Mouse (Mus musculus) cerebellum, postnatal 14 days (tissue): ENCODE results near the gene Rps17.

Experiments used
- DNase-seq, 2 experiments: peaks; one replicate each; pipeline ENCODE4 v3.0.0; 2021; ENCODE audit warnings: mixed read lengths in 2 of 2

Gene Rps17

DNA sequence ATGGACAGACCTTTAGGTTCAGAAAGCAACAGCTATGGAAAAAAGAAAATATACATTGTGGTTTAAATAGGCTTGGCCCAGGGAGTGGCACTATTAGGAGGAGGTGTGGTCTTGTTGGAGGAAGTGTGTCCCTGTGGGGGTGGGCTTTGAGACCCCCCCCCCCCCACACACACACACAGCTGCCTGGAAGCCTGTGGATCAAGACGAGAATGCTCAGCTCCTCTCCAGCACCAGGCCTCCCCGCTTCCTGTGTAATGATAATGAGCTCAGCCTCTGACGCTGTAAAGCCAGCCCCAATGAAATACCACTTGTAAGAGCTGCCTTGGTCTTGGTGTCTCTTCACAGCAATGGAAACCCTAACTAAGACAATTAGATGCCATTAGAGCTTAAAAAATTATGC, 14.3 kb downstream of the Rps17 start:
- no peak for DNase-seq

DNA sequence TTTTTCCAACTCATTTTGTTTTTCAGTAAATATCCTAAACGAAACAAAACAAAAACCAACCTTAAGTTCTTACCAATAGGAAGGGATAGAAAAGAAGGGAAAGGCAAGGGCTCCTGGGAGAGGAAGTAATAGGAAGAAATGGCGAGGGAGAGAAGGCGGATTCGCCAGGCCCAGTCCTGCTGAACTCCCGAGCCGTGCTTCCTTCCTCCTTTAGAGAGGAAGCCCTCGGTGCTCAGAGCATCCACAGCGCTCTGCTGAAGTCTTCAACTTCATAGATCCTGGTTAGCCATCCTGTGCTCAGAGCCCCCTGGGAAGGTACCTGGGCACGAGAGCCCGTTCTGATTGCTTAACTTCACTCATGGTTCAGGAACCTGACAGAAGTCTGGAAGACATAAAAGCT, 17.4 kb downstream of the Rps17 start:
- no peak for DNase-seq

DNA sequence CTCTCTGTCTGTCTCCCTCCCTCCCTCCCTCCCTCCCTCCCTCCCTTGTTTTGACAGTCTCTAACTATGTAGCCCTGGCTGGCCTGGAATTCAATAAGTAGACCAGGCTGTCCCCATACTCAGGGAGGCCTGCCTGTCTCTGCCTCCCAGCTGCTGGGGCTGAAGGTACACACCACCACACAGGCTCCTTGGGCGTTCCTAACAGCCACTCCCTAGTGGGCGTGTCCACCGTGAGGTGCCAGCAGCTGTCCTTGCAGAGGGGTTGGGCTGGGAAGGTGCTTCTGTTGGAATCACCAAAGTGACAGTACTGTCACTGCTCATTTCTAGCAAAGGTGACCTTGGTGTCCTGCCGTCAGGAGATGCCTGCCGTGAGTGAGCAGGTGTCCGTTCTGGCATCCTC, 18.2 kb downstream of the Rps17 start:
- DNase-seq, result no peak

DNA sequence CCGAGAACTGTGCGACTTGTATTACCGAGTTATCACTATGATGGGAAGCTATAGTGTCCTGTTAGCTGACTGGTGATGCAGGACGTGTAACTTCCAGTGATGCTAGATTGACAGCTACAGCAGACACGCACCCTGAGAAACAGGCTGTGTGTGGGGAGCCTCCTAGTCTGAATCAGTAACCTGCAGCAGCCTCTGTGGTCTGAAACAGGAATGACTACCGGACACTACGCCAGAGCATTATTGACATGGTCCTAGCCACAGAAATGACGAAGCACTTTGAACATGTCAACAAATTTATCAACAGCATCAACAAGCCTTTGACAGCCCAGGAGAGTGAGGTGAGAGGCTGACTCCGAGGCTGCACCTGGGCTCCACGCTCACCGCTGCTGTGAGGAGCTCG, 19.0 kb downstream of the Rps17 start:
- DNase-seq, result no peak

DNA sequence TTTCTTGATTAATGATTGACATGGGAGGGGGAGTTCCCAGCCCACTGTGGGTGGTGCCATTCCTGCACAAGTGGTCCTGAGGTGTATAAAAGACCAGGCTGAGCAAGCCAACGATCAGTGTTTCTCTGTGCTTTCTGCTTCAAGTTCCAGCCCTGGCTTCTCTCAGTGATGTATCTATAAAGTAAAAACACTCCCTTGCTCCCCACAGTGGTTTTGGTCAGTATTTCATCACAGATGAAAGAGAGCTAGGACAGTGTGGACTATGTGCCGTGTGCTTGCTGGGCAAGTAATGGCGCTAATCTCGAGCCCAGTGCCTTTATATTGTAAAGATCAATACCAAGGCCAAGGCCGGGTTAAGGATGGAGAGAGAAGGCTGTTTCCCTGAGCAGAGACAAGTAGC, 23.3 kb downstream of the Rps17 start:
- no peak for DNase-seq

DNA sequence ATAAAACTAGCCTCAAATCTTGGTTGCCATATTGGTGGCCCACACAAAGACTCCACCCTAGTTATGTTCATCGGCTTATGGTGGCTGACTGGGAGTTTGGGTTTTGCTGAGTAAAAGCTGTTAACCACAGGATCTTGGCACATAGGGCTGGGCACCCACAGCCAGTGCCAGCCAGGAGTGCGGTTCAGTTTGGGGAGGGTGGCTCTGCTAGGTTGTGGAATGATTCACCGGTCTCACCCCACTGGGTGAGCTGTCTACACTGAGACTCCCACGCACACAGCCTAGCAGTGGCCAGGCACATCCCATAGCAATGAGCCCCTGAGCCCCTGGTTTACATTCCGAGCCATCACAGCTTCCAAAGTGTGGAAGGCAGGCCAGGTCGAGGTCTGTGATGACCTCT, 25.3 kb downstream of the Rps17 start:
- DNase-seq, result no peak

DNA sequence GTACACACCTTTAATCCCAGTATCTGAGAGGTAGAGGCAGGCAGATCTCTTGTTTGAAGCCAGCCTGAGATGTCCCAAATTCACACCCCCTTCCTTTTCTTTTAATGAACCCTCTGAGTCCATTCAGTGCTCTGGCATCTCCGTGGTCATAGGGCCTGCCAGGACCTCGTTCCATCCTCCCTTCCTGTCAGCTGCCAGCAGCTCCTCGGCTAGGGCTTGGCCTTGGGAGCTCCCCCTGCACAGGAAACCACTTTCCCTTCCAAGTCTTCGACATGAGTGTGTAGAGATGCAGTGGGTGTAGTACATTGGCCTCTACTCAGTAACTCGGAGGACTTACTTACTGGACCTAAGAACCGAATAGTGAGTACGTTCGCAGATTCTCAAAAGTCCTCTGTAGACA, 29.5 kb downstream of the Rps17 start:
- no peak for DNase-seq

DNA sequence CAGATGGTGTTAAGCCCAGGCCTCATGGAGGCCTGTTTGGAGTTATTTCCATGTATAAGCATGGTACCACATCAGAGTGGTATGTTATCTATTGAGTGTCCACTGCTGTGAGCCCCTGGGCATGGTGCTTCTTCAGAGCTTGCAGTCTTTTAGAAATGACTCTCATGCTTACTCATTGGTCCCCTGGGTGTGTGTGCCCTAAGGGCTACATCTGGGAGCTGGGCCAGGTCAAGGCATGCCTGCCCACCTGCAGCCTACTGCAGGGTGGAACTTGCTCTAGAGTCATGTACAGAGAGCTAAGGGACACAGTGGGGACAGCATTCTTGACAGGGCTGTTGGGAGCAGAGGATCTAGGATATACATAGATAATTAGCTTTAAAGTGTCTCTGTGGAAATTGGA, 33.5 kb downstream of the Rps17 start:
- DNase-seq, result no peak

DNA sequence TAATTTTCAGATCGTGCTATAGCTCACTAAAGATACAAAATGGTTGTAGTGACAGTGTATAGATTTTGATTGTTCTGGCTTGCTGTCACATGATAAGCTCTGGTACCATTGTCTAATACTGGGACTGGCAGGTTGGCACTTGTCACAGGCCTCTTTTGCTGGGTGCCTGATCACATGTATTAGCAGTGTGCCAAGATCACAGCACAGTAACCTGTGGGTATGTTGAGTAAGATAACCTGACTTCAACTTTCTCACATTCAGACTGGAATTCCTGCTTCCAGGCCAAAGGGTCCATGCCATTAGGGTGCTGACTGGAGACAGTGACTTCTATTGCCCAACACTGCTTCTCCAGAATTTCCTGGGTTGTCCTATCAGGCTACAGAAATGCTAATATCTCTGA, 33.9 kb downstream of the Rps17 start:
- no peak for DNase-seq

DNA sequence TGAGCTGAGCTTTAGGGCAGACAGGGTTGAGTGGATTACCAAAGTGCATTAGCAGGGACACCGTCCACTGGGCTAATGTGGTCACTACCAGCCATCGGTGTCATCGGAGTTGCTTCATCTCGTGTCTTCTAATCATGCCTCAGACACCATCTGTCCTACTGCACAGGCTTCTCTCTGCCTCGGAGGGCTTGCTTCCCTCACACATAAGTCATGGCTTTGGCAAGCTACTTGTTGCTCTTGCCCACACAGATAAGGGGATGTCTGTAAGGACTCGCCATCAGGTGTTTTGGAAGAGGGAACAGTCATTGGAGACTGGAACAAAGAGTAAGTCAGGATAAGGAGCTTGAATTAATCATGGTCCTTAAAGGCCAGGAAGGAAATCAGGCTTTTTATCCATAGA, 35.8 kb downstream of the Rps17 start:
- no peak for DNase-seq

DNA sequence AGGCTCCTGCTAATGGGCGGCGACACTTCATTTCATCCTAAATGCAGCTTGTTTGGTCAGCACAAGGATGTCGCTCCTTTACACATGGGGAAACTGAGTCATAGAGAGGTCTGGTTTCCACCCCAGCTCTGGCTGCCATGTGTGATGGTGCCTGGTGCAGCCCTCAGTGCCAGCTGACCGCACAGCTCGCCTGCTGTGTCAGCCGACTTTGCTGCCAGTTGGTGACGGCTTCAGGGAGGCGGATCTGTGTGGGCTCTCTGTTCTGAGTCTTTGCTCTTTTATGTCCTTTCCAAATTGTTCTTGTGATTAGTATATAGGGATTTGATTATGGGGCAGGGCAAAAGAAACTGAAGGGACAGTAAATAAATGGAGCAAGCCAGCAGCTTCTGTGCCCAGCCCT, 37.3 kb downstream of the Rps17 start:
- peak; percentile 40 to 44 for DNase-seq

DNA sequence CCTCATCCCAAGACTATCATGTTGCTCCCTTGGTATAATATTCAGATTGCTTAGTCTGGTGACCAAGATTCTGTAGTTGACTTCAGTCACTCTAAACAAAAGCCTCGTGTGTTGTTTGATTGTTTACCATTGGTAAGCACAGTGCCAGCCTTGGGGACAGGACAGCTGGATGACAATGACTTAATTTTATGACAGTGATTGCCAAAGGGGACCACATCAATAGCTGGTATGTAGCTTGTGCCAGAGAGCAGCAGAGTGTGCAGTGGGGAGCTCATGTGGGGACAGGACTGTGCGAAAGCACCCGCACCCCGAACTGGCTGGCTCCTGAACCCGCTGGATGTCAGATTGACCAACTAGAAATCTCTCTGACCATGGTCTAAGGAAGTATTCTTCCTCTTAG, 40.4 kb downstream of the Rps17 start:
- DNase-seq, result no peak

DNA sequence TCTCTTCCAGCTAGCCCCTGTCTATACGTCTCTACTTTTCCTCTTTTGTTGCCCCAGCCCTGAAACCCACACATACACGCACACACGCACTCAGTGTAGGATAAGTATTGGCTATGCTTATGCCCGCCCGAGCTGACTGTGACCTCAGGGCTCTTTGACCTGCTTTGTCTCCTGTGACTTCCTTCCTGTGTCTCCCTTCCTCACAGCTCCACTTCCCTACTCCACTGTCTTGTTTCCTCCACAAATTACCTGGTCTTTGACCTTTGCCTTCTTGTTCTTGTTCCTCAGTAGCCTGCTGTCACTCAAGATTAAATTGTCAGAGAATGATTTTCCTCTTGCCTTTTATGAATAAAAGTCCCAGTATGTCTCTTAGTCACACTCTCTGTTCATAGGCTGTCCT, 41.0 kb downstream of the Rps17 start:
- DNase-seq, result no peak

DNA sequence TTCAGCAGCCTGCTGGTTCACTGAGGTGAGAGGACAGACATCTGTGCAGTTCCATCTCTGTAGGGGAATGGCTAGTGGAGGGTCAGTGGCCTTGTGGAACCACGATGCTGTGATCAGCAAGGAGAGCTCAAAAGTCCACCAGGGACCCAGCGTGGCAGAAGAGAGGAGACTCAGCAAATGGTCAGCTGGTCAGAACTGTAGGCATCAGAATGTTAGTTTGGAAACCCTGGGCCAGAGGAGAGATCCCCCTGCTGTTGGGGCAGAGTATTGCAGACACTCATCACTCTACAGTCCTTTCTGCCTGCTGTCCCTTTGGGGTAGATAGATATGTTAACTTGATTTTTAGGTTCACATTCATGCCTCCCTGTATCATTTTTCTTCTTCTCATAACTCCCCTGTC, 41.4 kb downstream of the Rps17 start:
- no peak for DNase-seq

DNA sequence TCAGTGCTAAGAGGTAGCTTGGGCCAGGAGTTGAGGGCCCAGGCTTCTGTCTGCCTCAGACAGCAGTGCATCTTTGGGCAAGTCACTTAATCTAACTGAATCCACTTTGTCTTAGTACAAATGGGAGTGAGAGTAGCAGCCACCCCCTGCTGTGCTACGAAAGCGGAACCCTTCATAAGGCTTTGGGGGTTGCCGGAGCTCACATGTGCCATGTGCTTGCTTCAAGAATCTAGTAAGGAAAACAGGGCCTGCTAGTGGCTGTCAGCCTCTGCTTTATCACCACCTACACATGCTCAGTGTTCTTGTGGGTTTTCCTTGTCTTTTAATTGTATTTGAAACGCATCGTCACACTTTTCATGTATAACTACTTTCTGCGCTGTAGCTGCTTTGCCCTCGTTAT, 43.7 kb downstream of the Rps17 start:
- DNase-seq, result no peak

DNA sequence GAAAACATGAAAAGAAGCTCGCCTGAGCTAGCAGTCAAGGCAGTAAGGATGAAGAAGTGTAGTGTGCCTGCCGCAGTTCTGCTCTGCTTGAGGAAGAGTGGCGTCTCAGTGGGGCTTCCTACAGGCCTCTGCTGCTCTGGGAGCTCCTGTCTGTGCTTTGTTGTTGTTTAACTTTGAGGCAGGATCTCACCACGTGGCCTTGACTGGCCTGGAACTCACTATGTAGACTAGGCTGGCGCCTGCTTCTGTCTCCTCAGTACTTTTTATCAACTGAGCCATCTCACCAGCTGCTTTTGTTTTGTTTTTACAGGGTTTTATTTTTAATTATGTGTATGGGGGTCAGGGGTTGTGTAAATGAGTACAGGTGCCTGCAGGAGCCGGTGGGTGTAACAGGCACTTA, 46.8 kb downstream of the Rps17 start:
- DNase-seq, result no peak

DNA sequence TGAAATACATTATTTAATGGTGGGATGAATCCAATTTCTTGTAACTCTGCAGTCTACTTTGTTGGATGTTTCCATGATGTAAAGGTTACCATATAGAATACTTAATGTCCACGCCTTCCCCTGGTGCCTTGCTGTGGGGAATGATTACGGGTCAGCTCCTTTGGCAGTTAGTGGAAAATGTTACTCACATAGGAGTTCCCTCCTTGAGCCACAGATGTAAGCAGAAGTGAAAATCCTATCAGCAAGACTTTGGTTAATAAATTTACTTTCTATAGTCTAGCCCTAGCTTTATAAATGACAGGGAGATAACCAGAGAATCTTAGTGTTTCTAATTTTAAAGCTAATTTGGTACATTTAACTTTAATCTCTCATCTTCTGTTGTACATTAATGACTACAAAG, 49.9 kb downstream of the Rps17 start:
- no peak for DNase-seq
